Mouse (Mus musculus): ENCODE measurements around the gene Glyatl3.

GRCm38 (mm10) chr17:40868952-40869747 is 45.0 kb downstream of the Glyatl3 start:
- no peak for TF ChIP-seq SRF (IDR thresholded peaks at IDR 0.05; ENCODE audit: control insufficient read depth, insufficient read length, low read depth)
- no peak for TF ChIP-seq POLR2A (IDR thresholded peaks at IDR 0.05; ENCODE audit: insufficient read length, low read depth)
- no peak for TF ChIP-seq CEBPB (IDR thresholded peaks at IDR 0.05; ENCODE audit: insufficient read depth, poor library complexity, severe bottlenecking)
- no peak for TF ChIP-seq POLR2AphosphoS2 (IDR thresholded peaks at IDR 0.05; ENCODE audit: insufficient read length, low read depth)
- no peak for TF ChIP-seq USF1 (IDR thresholded peaks at IDR 0.05; ENCODE audit: low read depth)
- no peak for TF ChIP-seq TCF12 (IDR thresholded peaks at IDR 0.05; ENCODE audit: insufficient read depth, poor library complexity, severe bottlenecking)
- no peak for TF ChIP-seq REST (IDR thresholded peaks at IDR 0.05; ENCODE audit: insufficient read depth, insufficient read length)
- no peak for TF ChIP-seq MYOD1 (IDR thresholded peaks at IDR 0.05; ENCODE audit: control insufficient read depth in 1 of 3, insufficient read length in 2 of 3, low read depth in 2 of 3)
- no peak for TF ChIP-seq E2F4 (IDR thresholded peaks at IDR 0.05; ENCODE audit: insufficient read depth)
- TF ChIP-seq MYOG (IDR thresholded peaks at IDR 0.05; ENCODE audit: control insufficient read depth in 1 of 3, insufficient read depth in 1 of 3, insufficient read length in 2 of 3, low read depth in 2 of 3), result no peak
- no peak for TF ChIP-seq MAX (IDR thresholded peaks at IDR 0.05; ENCODE audit: low read depth)
